Mouse (Mus musculus) naive thymus-derived CD4-positive, alpha-beta T cell, adult 5 months (primary cell): ENCODE results near the gene Kctd6. TPM values are rescaled to one million over a fixed set of nuclear protein-coding genes. Genes with fewer than 3 reads are reported as not detected.

ENCODE experiments used
- polyA plus RNA-seq: library from polyadenylated mRNA; unstranded; fragments of 100-300 nt; shearing (Covaris generic); gene quantifications from one replicate; pipeline ENCODE4 v1.2.1, GENCODE M21; 2017

Gene Kctd6
- polyA plus RNA-seq: 23.3 TPM

DNA sequence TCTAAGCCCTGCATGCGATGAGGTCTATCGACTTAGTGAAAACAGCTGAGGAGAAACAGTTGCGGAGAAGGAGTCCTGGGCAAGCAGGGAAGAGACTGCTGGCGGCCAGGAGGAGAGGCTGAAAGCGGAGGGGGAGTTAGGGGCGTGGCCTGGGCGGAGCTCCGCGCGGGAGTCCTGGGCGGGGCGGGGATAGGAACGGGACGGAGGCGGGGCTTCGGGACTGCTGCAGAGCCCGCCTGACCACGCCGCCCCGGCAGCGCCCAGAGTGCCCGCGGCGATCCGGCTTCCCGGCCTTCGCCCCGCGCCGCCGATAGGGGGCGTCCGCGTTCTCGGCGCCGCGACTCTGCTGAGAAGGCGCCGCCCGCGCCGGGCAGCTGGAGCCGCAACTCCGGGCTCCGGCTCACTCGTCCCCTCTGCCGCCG, at the start of gene Kctd6:
Gene Kctd6 (plus strand): TSS at position 338 of the 422 bp plus-strand sequence.

DNA sequence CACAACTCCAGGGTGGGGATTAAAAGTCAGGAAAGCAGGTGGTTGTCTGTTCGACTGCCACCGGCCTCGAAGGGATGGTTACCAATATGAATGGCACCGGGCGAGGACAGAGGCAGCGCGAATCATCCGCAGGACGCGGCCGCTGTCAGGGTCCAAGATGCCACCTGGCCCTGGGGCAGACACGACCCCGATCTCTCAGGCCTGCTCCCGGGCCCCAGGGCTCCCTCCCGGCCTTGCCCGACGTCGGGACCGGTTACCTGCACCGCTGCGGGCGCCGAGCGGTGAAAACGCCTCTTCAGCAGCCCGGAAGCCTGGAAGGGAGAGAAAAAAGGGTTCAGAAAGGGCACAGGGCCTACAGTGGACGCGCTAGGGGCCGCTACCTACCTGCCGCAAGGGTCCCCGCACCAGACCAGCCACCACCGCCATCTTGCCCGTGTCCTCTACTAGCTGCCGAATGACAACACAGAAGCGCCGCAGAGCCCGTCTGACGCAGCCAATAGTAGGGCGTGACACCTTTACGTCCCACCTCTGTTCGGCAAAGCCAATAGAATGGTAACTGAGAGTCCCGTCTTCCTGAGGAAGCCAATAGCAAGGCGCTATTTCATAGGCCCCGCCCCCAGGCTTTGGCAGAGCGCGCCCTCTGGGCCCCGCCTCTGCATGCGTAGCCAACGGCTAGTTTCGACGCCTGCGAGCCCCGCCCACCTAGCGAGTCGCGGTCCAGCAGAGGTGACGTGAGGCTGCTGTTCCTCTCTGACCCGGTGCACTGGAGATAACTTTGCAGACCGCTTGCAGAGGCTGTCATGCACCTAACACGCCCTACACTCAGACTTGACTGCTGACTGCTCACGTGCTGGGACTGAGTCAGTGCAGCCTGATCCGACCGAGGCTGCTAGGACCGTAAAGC, 41.2 kb upstream of the Kctd6 start, which contains the start of gene Pdhb:
Gene Pdhb (minus strand): TSS at position 519 of the 904 bp plus-strand sequence.

DNA sequence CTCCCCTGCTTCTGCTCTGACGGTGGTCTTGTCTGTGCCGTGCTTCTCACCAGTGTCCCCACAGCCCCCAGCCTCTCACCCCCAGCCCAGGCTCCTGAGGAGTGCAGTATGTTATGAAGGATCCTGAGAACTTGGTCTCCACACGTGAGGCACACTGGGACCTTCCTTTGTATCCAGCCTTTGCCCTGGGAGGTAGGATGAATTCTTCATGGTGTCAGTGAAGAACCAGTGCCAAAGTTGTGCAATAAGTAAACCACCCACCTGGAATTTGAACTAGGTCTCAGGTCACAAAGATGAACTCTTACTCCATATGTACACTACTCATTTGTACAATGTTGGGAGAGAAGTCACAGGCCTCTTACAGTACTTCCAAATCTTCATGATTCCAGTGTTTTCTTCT, 45.2 kb downstream of the Kctd6 start, which contains the start of gene Acox2:
Gene Acox2 (minus strand): TSS at position 188 of the 400 bp plus-strand sequence.

Other genes with a start within 250 kb of the Kctd6 start
- 0.07 TPM for gene Dnase1l3, start 219.6 kb upstream of the Kctd6 start, polyA plus RNA-seq
- gene Abhd6, start 211.2 kb upstream of the Kctd6 start, polyA plus RNA-seq: 18.7 TPM
- gene Rpp14, start 133.8 kb upstream of the Kctd6 start, polyA plus RNA-seq: 40.6 TPM
- gene Pxk, start 115.9 kb upstream of the Kctd6 start, polyA plus RNA-seq: 70.5 TPM
- gene Pdhb, start 41.1 kb upstream of the Kctd6 start, polyA plus RNA-seq: 201 TPM
- gene Acox2, start 45.2 kb downstream of the Kctd6 start, polyA plus RNA-seq: not detected
- gene Fam107a, start 103.9 kb downstream of the Kctd6 start, polyA plus RNA-seq: not detected
- gene Oit1, start 164.6 kb downstream of the Kctd6 start, polyA plus RNA-seq: not detected